Mouse (Mus musculus) lung, embryonic 14.5 days (tissue): Measurements from ENCODE around the gene Dach2. TPM values are rescaled to one million over a fixed set of nuclear protein-coding genes. Genes with fewer than 3 reads are reported as not detected.
A peak's percentile ranks its signal among the peaks of the same experiment; 100 is the strongest.

Experiments used
- ATAC-seq: fragments of 200-750 bp; cut with Nextera tagmentation; 2 replicates; pipeline ENCODE4 v1.8.0; 2017; ENCODE audit warnings: mild to moderate bottlenecking, moderate TSS enrichment, moderate library complexity; ENCODE audit not compliant: insufficient read depth
- DNase-seq: peaks from one replicate; pipeline ENCODE4 v3.0.0-alpha.2; 2015
- H3K27ac ChIP-seq: fragments of 300-500 bp; sonication (generic); 2 replicates; pipeline ENCODE4 v1.5.1; 2014; ENCODE audit warnings: low read depth, mild to moderate bottlenecking, moderate library complexity
- H3K27me3 ChIP-seq: fragments of 300-500 bp; sonication (generic); 2 replicates; pipeline ENCODE4 v1.6.1; 2014; ENCODE audit warnings: low read length, control low read depth; ENCODE audit not compliant: insufficient read depth
- H3K36me3 ChIP-seq: fragments of 300-500 bp; sonication (generic); 2 replicates; pipeline ENCODE4 v1.6.1; 2014; ENCODE audit warnings: control low read depth; ENCODE audit not compliant: insufficient read depth
- H3K4me1 ChIP-seq: fragments of 300-500 bp; sonication (generic); 2 replicates; pipeline ENCODE4 v1.6.1; 2014; ENCODE audit warnings: antibody characterized with exemption, control low read depth; ENCODE audit not compliant: insufficient read depth
- H3K4me2 ChIP-seq: fragments of 300-500 bp; sonication (generic); 2 replicates; pipeline ENCODE4 v1.6.1; 2014; ENCODE audit warnings: mild to moderate bottlenecking
- H3K4me3 ChIP-seq: fragments of 300-500 bp; sonication (generic); 2 replicates; pipeline ENCODE4 v1.5.1; 2014; ENCODE audit warnings: low read depth, low read length
- H3K9ac ChIP-seq: fragments of 300-500 bp; sonication (generic); 2 replicates; pipeline ENCODE4 v1.6.1; 2014
- H3K9me3 ChIP-seq: fragments of 300-500 bp; sonication (generic); 2 replicates; pipeline ENCODE4 v1.6.1; 2016; ENCODE audit warnings: low read depth, low read length, control low read depth
- CTCF ChIP-seq: IDR thresholded peaks from 2 replicates; pipeline ENCODE4 v1.5.1; 2016; ENCODE audit warnings: antibody characterized with exemption, low read depth
- WGBS: fragments of 180-500 bp; shearing (Covaris S2); extraction: QIAGEN DNeasy Blood & Tissue Kit; methylation state at CpG from one replicate; pipeline ENCODE4 v1.1.7; 2014; 5-methylcytosine and 5-hydroxymethylcytosine counted together
- polyA plus RNA-seq: library from polyadenylated mRNA; unstranded; fragments of >200 nt; fragmentation: Nextera tagmentation; extraction: Ambion mirVana; gene quantifications from 2 replicates; pipeline ENCODE4 v1.2.1, GENCODE M21; 2014

Dach2 gene
- polyA plus RNA-seq, 1 experiment from 2014 or later: 5.3 TPM

- no peak overlapping the region for H3K4me3 ChIP-seq
- ATAC-seq (no peak), DNase-seq (peak; percentile 22)
- no peak overlapping the region for H3K9ac ChIP-seq
- H3K4me2 ChIP-seq: no peak overlapping the region
- H3K9me3 ChIP-seq: no peaks in the 10 kb centered on the region
- H3K27ac ChIP-seq: no peak overlapping the region
- no peaks in the 10 kb centered on the region for H3K27me3 ChIP-seq
- TF ChIP-seq CTCF: no peak
- 44% methylated on average over 3 of the region's 3 CpGs for WGBS
- no peaks in the 10 kb centered on the region for H3K36me3 ChIP-seq
- H3K4me1 ChIP-seq: no peaks in the 10 kb centered on the region
These were observed 124.3 kb downstream of the Dach2 start for GRCm38 (mm10) chrX:113421517-113422187.

DNA sequence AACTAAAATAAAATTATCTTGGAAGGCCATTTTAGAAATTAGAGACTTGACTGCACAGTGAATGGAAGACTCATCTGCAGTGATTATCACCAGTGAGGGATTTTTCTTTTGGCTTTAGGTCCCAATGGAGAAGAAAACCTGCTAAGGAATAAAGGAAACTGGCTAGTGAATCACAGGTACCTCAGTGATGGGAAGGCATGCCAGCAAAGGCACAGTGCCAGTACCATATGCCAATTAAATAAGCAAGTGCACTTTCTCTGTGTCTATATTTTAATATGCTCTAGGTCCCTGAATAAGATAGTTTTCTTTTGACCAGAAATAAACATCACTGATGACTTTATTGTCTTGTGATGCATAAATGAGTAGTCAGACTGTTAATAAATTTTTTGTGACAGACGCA, 184.8 kb downstream of the Dach2 start:
- no peak overlapping the region for H3K4me3 ChIP-seq
- no peaks in the 10 kb centered on the region for H3K27me3 ChIP-seq
- TF ChIP-seq CTCF: no peak
- ATAC-seq (no peak), DNase-seq (no peak)
- no peaks in the 10 kb centered on the region for H3K4me1 ChIP-seq
- no peak overlapping the region for H3K27ac ChIP-seq
- H3K36me3 ChIP-seq: no peaks in the 10 kb centered on the region
- 78% methylated on average over 1 of the region's 1 CpGs for WGBS
- no peak overlapping the region for H3K4me2 ChIP-seq
- no peaks in the 10 kb centered on the region for H3K9me3 ChIP-seq
- H3K9ac ChIP-seq: no peak overlapping the region

DNA sequence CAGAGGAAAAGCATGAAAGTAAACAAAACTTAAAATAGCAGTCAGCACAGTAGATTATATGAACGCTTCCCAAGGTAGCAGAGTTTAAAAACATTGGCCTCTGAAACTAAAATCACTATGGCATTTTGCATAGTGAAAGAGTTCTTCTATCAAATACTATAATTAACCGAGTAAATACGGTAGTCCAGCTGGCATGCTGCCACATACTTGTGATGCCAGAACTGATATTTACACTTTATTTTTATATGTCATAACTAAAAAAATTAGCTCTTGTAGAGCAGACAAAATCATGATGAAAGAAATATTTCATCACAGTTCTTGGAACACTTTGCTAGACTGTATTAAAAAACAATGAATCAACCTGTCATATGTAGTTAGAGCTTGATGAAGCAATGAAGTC, 247.8 kb downstream of the Dach2 start:
- no peak overlapping the region for H3K9ac ChIP-seq
- no peaks in the 10 kb centered on the region for H3K27me3 ChIP-seq
- TF ChIP-seq CTCF: no peak
- DNase-seq: peak; percentile 77
- no peak overlapping the region for H3K27ac ChIP-seq
- no peaks in the 10 kb centered on the region for H3K4me1 ChIP-seq
- peak; percentile 38; the same call in 1 of the 2 replicates for ATAC-seq
- no peak overlapping the region for H3K4me2 ChIP-seq
- no peak overlapping the region for H3K4me3 ChIP-seq
- no peaks in the 10 kb centered on the region for H3K9me3 ChIP-seq
- H3K36me3 ChIP-seq: no peaks in the 10 kb centered on the region
- 27% methylated on average over 3 of the region's 3 CpGs for WGBS

DNA sequence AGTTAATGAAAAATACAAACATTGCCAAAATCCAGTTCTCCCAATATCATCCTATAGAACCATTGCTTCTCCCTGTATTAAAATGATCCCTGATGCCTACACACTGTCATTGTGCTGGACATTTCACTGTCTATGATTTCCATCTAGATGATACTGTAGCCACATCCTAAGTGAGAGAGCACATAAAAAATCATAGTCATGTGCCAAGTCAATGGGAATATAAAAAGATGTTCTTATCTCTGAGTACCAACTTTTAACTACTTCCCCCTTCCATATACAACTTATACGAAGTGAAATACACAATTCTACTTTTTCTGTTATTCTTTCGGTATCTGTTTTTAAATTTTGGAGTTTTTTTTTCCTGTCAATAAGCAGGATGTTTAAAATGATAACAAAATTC, 266.6 kb downstream of the Dach2 start:
- no peak overlapping the region for H3K27ac ChIP-seq
- TF ChIP-seq CTCF: no peak
- no peaks in the 10 kb centered on the region for H3K4me1 ChIP-seq
- DNase-seq (no peak), ATAC-seq (no peak)
- H3K27me3 ChIP-seq: no peaks in the 10 kb centered on the region
- no peak overlapping the region for H3K4me3 ChIP-seq
- H3K9me3 ChIP-seq: no peaks in the 10 kb centered on the region
- WGBS: 76% methylated on average over 2 of the region's 2 CpGs
- no peak overlapping the region for H3K4me2 ChIP-seq
- H3K36me3 ChIP-seq: no peaks in the 10 kb centered on the region
- H3K9ac ChIP-seq: no peak overlapping the region

DNA sequence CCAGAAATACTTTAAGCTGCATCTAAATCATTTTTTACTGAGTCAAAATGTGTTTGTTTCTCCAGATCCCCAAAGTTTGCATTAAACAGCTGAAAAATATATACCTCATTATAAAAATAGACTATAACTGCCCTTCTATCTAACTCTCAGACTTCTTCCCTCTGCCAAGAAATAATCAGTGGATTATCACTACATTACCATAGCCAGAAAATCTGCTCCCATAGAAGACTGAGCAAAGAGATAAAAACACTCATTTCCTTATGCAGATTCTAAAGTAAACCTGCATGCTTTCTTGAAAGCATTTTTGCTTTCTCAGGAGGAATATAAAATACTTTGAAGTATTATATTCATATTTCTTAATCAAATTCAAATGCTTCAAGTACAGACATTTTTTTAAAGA, 368.8 kb downstream of the Dach2 start:
- no peak for ATAC-seq
- H3K9me3 ChIP-seq: no peaks in the 10 kb centered on the region
- H3K4me1 ChIP-seq: no peaks in the 10 kb centered on the region
- H3K27ac ChIP-seq: no peak overlapping the region
- no peak overlapping the region for H3K4me3 ChIP-seq
- no peak overlapping the region for H3K9ac ChIP-seq
- no peak for TF ChIP-seq CTCF
- DNase-seq: no peak
- no peaks in the 10 kb centered on the region for H3K36me3 ChIP-seq
- no peaks in the 10 kb centered on the region for H3K27me3 ChIP-seq
- H3K4me2 ChIP-seq: no peak overlapping the region

GRCm38 (mm10) chrX:113687163-113687562, 389.9 kb downstream of the Dach2 start:
- H3K4me1 ChIP-seq: no peaks in the 10 kb centered on the region
- no peak overlapping the region for H3K4me3 ChIP-seq
- H3K9ac ChIP-seq: no peak overlapping the region
- H3K9me3 ChIP-seq: no peaks in the 10 kb centered on the region
- no peaks in the 10 kb centered on the region for H3K27me3 ChIP-seq
- no peak for TF ChIP-seq CTCF
- ATAC-seq: no peak
- H3K36me3 ChIP-seq: no peaks in the 10 kb centered on the region
- no peak overlapping the region for H3K4me2 ChIP-seq
- 43% methylated on average over 2 of the region's 2 CpGs for WGBS
- no peak overlapping the region for H3K27ac ChIP-seq
- DNase-seq: no peak

- Histone ChIP-seq H3K9ac (no peak overlapping the region), H3K4me3 (no peak overlapping the region), H3K27me3 (no peaks in the 10 kb centered on the region), H3K9me3 (no peaks in the 10 kb centered on the region), H3K36me3 (no peaks in the 10 kb centered on the region), H3K27ac (no peak overlapping the region), H3K4me1 (no peaks in the 10 kb centered on the region), H3K4me2 (no peak overlapping the region)
- DNase-seq (no peak), ATAC-seq (no peak)
- 84% methylated on average over 2 of the region's 2 CpGs for WGBS
- TF ChIP-seq CTCF: no peak
These were observed 415.1 kb downstream of the Dach2 start for GRCm38 (mm10) chrX:113712363-113712762.

DNA sequence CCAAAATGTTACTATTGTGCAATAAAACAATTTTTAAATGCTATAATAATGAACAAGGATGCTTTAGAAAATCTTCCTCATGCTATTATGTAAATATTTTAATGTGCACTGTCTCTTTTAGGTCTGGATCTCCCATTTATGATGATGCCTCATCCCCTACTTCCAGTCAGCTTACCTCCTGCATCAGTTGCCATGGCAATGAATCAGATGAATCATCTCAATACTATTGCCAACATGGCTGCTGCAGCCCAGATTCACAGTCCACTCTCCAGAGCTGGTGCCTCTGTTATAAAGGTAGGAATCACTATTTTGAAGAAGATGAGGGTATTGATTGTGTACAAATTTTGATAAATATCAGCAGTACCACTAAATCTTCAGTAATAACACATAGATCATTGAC, 426.8 kb downstream of the Dach2 start:
- Histone ChIP-seq H3K4me2 (no peak overlapping the region), H3K4me3 (no peak overlapping the region), H3K4me1 (no peaks in the 10 kb centered on the region), H3K27me3 (no peaks in the 10 kb centered on the region), H3K27ac (no peak overlapping the region), H3K9ac (no peak overlapping the region), H3K36me3 (no peaks in the 10 kb centered on the region), H3K9me3 (no peaks in the 10 kb centered on the region)
- no peak for TF ChIP-seq CTCF
- ATAC-seq (no peak), DNase-seq (no peak)
